Mouse (Mus musculus): ENCODE measurements around the gene Zfp867. TPM values are rescaled to one million over a fixed set of nuclear protein-coding genes. Genes with fewer than 3 reads are reported as not detected.
A peak's percentile ranks its signal among the peaks of the same experiment; 100 is the strongest.

Zfp867 gene
- polyA plus RNA-seq, 1 experiment from 2014 or later, result 10.5 TPM

DNA sequence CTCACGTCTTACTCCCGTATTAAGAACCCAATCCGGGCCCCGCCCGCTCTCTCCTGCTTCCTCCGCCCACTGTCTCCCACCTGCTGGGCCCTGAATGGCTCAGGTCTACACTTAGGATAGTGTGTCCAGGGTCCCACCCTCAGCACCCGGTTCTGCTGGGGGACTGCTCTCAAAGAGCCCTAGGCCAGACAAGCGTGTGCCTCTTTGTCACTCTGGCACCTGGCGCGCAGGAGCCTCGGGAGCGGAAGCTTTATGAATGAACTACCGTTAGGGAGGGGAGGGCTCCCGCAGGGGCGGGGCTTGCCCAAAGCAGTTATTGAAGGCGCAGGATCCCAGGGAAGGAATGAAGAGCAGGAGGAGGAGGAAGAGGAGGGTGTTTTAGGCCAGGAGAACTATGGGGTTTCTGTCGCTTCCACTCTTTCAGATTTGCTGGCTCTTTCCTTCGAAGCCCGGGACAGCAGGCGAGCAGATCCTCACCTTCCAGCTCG, 33.1 kb upstream of the Zfp867 start:
- Histone ChIP-seq H3K4me2 (peak overlapping the region; percentile 95), H3K4me1 (peaks cover 24% of the 10 kb centered on the region), H3K27me3 (no peaks in the 10 kb centered on the region), H3K27ac (peak overlapping the region; percentile 97), H3K9me3 (no peaks in the 10 kb centered on the region), H3K36me3 (peaks cover 59% of the 10 kb centered on the region), H3K4me3 (peak overlapping the region; percentile 87), H3K9ac (peak overlapping the region; percentile 97)
- ATAC-seq (ENCODE audit: insufficient number of reproducible peaks, insufficient read depth, low FRiP score, low TSS enrichment, low read depth), result peak; percentile 34; the same call in 1 of the 2 replicates
- under 1% methylated on average over 21 of the region's 21 CpGs for WGBS

DNA sequence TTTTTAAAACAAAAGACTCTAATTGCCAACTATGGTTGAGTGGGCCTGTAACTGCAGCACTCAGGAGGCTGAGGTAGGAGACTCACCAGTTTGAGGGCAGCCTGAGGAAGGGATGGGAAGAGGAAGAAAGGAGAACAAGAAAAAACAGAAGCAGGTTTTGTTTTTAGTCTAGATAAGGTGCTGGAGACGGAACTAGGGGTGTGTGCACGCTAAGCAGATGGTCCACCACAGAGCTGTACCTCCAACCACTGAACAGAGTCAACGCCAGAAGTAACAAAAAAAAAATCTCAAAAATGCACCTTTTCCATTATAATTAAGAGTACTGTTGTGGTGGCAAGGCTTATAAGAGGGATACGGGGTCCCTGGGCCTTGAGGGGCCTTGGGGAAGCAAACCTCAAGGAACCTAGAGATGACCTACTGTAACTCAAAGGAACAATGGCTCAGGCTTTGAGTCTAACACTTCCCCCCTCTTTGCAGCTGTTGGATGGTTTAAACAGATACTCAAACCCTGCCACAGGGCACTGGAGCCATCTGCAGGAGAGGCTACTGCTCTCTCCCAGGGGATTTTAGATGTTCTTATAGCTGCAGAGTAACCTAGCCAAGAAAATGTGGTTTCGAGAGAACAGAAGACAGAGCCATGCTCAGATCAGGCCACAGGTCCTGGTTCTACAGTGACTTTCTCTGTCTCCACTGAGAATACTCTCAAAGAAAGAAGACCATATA, 29.9 kb upstream of the Zfp867 start:
- Histone ChIP-seq H3K36me3 (peaks cover 73% of the 10 kb centered on the region), H3K9ac (no peak overlapping the region), H3K4me2 (no peak overlapping the region)

DNA sequence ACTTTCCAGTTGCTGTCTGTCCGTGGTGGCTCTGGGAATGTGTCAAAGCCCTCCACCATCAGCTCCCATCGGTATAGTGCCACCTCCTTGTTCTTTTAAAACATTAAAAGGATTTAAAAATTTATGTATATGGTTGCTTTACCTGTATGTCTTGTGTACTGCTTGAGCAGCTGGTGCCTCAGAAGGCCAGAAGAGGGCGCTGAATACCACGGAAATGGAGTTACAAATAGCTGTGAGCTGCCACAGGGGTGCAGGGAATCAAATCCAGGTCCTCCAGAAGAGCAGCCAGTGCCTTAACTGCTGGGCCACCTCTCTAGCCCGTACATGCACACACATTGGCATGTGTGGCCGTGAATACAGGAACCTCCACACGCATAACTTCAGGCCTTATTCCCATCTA, 25.5 kb upstream of the Zfp867 start:
- no peak for ATAC-seq (ENCODE audit: insufficient number of reproducible peaks, insufficient read depth, low FRiP score, low TSS enrichment, low read depth)
- 89% methylated on average over 7 of the region's 7 CpGs for WGBS
- Histone ChIP-seq H3K4me3 (no peak overlapping the region), H3K4me2 (no peak overlapping the region), H3K9ac (no peak overlapping the region), H3K27me3 (no peaks in the 10 kb centered on the region), H3K36me3 (peaks cover 99% of the 10 kb centered on the region), H3K4me1 (no peaks in the 10 kb centered on the region), H3K9me3 (no peaks in the 10 kb centered on the region), H3K27ac (no peak overlapping the region)

More for the DNA sequence above, 29.9 kb upstream of the Zfp867 start:
- Histone ChIP-seq H3K4me3 (no peak overlapping the region), H3K27ac (no peak overlapping the region), H3K4me1 (peaks cover 14% of the 10 kb centered on the region), H3K27me3 (no peaks in the 10 kb centered on the region), H3K9me3 (no peaks in the 10 kb centered on the region)
- 92% methylated on average over 5 of the region's 5 CpGs for WGBS
- ATAC-seq (ENCODE audit: insufficient number of reproducible peaks, insufficient read depth, low FRiP score, low TSS enrichment, low read depth), result no peak

DNA sequence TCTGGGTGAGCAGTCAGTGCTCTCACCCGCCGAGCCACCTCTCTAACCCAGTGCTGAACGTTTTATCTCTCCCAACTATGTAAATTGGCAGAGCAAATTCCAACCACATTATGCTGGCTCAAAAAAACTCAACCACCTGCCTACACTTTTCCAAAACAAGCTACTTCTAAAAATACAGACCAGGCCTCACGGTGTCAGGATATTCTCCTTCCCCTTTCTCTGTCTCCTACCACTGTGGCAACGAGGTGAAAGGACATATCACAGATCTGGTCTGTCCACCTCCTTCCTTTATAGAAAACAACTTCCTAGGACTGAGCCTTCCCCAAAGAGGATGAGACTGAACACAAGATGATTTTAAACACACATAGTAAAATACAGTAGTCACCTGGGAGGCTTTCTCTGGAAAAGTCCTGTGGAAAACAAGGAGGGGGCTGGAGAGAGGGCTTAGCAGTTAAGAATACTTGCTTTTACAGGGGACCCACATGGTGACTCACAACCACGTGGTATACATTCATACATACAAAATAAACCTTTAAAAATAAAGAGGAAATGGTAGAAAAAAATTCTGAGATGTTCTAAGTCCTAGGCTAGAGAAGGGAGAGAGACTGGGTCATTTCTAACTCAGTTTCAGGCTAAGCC, 24.5 kb upstream of the Zfp867 start:
- H3K9me3 ChIP-seq, result no peaks in the 10 kb centered on the region
- 82% methylated on average over 6 of the region's 6 CpGs for WGBS
- H3K27ac ChIP-seq, result no peak overlapping the region
- H3K27me3 ChIP-seq, result no peaks in the 10 kb centered on the region
- ATAC-seq (ENCODE audit: insufficient number of reproducible peaks, insufficient read depth, low FRiP score, low TSS enrichment, low read depth), result no peak
- H3K36me3 ChIP-seq, result peaks cover 99% of the 10 kb centered on the region
- no peak overlapping the region for H3K4me3 ChIP-seq
- no peaks in the 10 kb centered on the region for H3K4me1 ChIP-seq
- no peak overlapping the region for H3K9ac ChIP-seq
- no peak overlapping the region for H3K4me2 ChIP-seq

DNA sequence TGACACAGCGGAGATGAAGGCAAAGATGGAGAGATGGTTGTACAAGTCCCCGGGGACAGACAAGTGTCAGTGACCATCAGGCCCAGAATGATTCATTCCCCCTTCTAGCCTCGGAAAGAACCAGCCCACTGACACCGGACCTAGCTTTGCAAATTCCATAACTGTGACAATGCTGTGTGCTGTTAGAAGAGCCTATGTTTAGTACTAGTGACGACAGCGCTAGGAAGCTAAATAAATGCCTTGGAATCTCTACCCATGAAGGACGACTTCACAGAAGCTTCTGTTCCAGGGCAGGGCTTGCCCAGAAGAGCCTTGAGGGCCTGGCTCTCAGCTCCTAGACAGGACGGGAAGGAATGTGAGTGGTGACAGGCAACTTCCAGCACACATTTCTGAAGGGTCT, 13.9 kb upstream of the Zfp867 start:
- H3K4me1 ChIP-seq, result no peaks in the 10 kb centered on the region
- H3K4me2 ChIP-seq, result no peak overlapping the region
- peaks cover 64% of the 10 kb centered on the region for H3K36me3 ChIP-seq
- H3K27ac ChIP-seq, result no peak overlapping the region
- WGBS, result 82% methylated on average over 8 of the region's 8 CpGs
- H3K9me3 ChIP-seq, result no peaks in the 10 kb centered on the region
- H3K27me3 ChIP-seq, result no peaks in the 10 kb centered on the region
- no peak overlapping the region for H3K4me3 ChIP-seq
- H3K9ac ChIP-seq, result no peak overlapping the region
- ATAC-seq (ENCODE audit: insufficient number of reproducible peaks, insufficient read depth, low FRiP score, low TSS enrichment, low read depth), result no peak

DNA sequence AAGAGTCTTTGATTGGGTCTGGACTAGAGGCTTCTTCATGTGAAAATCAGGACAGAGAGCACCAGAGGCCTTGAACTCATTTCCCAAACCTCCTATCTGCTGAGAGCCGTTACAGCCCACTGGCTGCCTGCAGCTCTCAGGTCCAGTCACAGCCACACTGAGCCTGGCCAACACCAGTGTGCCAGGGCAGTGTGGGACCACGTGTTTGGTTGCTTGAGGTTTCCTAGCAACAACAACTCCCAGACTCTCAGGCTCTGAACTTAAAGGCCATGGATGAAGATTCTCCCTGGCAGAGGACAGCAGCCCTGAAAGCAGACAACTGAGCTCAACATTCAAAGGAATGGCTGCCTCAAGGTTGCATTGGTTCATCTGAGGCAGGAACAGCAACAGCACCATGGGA, 13.4 kb upstream of the Zfp867 start:
- H3K4me3 ChIP-seq, result no peak overlapping the region
- peaks cover 58% of the 10 kb centered on the region for H3K36me3 ChIP-seq
- H3K4me1 ChIP-seq, result no peaks in the 10 kb centered on the region
- ATAC-seq (ENCODE audit: insufficient number of reproducible peaks, insufficient read depth, low FRiP score, low TSS enrichment, low read depth), result no peak
- no peak overlapping the region for H3K4me2 ChIP-seq
- no peak overlapping the region for H3K9ac ChIP-seq
- H3K27me3 ChIP-seq, result no peaks in the 10 kb centered on the region
- WGBS, result 61% methylated on average over 2 of the region's 2 CpGs
- H3K27ac ChIP-seq, result no peak overlapping the region
- H3K9me3 ChIP-seq, result no peaks in the 10 kb centered on the region

DNA sequence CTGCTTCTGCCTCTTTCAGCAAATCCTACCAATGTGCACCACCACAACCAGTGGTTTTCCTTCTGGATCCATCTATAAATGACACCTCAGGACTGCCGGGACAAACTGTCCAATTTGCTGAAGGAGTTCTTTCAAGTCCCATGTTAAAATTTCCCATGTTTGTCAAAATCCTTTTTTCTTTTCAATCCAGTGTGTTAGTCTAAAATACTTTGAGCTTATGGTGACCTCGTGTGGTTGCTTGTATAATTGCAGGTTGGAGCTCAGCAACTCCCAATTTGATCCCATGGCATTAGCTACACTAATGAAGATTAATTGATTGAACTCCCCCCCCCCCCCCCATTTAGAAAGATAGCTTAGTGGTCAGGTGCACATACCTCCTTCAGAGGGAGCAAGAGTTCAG, 10.9 kb upstream of the Zfp867 start:
- H3K27ac ChIP-seq, result no peak overlapping the region
- H3K4me2 ChIP-seq, result no peak overlapping the region
- no peaks in the 10 kb centered on the region for H3K27me3 ChIP-seq
- no peak overlapping the region for H3K4me3 ChIP-seq
- no peak for ATAC-seq (ENCODE audit: insufficient number of reproducible peaks, insufficient read depth, low FRiP score, low TSS enrichment, low read depth)
- H3K4me1 ChIP-seq, result no peaks in the 10 kb centered on the region
- peaks cover 35% of the 10 kb centered on the region for H3K36me3 ChIP-seq
- no peak overlapping the region for H3K9ac ChIP-seq
- no peaks in the 10 kb centered on the region for H3K9me3 ChIP-seq
- WGBS, result 4% methylated on average over 2 of the region's 2 CpGs

DNA sequence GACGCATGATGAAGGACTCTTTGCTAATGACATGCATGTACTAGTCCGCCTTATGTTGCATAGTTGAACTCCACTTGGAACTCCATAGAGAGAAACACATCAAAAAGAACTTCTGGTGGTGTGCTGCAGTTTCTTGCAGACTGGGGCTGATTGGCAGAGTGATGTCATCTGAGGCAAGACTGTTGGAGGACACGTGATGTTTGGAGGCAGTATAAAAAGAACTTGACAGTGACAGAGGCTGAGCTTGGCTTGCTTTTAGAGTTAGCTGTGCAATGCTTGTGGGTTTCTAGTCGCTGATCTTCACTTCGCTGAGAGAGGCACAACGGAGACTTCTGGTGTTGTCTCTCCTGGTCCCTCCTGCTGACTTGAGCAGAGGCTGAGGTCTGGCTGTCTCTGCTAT, 5.0 kb upstream of the Zfp867 start:
- no peak overlapping the region for H3K4me2 ChIP-seq
- no peaks in the 10 kb centered on the region for H3K36me3 ChIP-seq
- H3K9me3 ChIP-seq, result no peaks in the 10 kb centered on the region
- no peaks in the 10 kb centered on the region for H3K27me3 ChIP-seq
- H3K4me3 ChIP-seq, result no peak overlapping the region
- no peak for ATAC-seq (ENCODE audit: insufficient number of reproducible peaks, insufficient read depth, low FRiP score, low TSS enrichment, low read depth)
- H3K9ac ChIP-seq, result no peak overlapping the region
- no peak overlapping the region for H3K27ac ChIP-seq
- 57% methylated on average over 6 of the region's 6 CpGs for WGBS
- H3K4me1 ChIP-seq, result no peaks in the 10 kb centered on the region

DNA sequence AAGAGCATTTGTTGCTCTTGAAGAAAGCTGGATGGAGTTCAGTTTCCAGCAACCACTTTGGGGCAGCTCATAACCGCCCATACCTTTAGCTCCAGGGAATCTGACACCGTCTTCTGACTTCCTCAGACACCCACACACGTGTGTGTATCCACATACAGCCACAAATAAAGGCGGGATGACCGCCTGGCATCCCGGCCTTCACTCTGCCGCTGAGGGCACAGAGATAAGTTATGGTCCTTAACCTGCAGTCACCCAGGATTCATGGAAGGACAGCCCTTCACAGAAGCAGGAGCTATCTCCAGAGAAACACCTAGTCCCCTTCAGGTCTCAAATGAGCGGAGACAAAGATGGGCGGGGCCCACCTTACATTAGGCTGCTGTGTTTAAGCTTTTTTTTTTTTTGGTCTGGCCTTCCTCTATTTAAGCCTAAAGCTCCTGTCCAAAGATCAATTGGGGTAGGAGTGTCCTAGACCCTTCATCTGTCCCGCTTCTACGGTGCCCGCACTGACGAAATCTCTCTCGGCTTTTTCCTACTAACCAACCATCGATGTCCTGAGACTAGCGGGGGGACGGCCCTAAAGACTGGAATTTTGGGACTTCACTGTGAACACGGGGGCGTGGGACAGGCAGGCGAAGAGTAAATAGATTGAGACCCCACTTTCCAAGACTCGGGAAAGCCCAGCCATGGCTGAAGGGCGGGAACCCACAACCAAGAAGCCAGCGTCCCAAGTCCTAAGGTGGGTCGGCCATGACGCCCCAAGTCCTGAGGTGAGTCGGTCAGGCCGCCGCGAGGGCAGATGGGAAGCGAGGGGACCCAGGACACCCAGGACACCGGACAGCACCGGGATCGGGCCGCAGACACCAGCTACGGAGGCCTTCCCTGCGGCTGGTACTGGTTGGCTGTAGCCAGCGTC, 605 bp downstream of the Zfp867 start:
- H3K4me3 ChIP-seq, result peak overlapping the region; percentile 82
- ATAC-seq (ENCODE audit: insufficient number of reproducible peaks, insufficient read depth, low FRiP score, low TSS enrichment, low read depth), result peak; percentile 62; the same call in 1 of the 2 replicates
- peak overlapping the region; percentile 97 for H3K9ac ChIP-seq
- no peaks in the 10 kb centered on the region for H3K9me3 ChIP-seq
- peak overlapping the region; percentile 75 for H3K27ac ChIP-seq
- peaks cover 6% of the 10 kb centered on the region; the same call in 1 of the 2 replicates for H3K36me3 ChIP-seq
- H3K4me2 ChIP-seq, result peak overlapping the region; percentile 82
- 6% methylated on average over 37 of the region's 37 CpGs for WGBS
- H3K4me1 ChIP-seq, result peaks cover 8% of the 10 kb centered on the region
- no peaks in the 10 kb centered on the region for H3K27me3 ChIP-seq

DNA sequence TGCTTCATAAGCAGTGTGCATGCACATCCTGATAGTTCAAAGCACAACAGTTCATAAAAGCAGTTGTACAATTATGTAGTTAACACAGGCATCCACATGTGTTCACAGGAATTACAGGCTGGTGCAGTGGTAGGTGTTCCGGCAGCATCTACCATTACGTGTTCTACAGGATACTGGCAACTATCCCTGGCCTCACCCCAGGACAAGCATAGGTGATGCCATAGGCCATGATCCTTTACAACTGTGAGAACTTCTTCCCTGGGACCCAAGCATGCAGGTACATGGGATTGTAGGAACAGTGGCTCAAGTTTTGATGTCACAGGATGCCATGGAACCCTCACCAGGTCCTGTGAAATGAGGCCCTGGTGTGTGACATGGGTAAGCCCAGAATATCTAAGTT, 11.8 kb downstream of the Zfp867 start:
- peaks cover 11% of the 10 kb centered on the region for H3K4me1 ChIP-seq
- H3K27me3 ChIP-seq, result no peaks in the 10 kb centered on the region
- no peak overlapping the region for H3K27ac ChIP-seq
- no peak for ATAC-seq (ENCODE audit: insufficient number of reproducible peaks, insufficient read depth, low FRiP score, low TSS enrichment, low read depth)
- H3K4me3 ChIP-seq, result no peak overlapping the region
- H3K9me3 ChIP-seq, result peaks cover 17% of the 10 kb centered on the region
- no peak overlapping the region for H3K4me2 ChIP-seq
- no peak overlapping the region for H3K9ac ChIP-seq
- 94% methylated on average over 2 of the region's 2 CpGs for WGBS
- peaks cover 76% of the 10 kb centered on the region for H3K36me3 ChIP-seq

DNA sequence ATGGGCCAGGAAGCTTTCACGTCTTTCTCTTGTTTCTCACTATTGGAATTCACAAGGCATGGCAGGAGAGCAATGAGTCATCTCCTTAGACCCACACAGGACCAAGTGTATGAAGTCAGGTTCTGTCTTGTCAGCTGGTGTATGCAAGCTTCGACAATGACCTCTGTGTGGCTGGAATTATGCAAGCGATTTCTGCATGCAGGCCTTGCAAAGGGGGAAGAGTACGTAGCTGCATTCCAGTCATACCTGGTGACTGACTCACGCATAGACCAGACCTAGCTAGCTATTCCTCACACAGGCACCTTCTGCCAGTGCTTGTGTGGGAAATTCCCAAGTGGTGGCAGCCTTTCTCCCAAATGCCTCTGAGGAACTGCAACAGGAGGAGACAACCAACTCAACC, 13.3 kb downstream of the Zfp867 start:
- H3K4me3 ChIP-seq, result no peak overlapping the region
- ATAC-seq (ENCODE audit: insufficient number of reproducible peaks, insufficient read depth, low FRiP score, low TSS enrichment, low read depth), result peak; percentile 74
- H3K9me3 ChIP-seq, result peaks cover 11% of the 10 kb centered on the region
- H3K27ac ChIP-seq, result peak overlapping the region; percentile 62
- 33% methylated on average over 5 of the region's 5 CpGs for WGBS
- peaks cover 78% of the 10 kb centered on the region for H3K36me3 ChIP-seq
- H3K27me3 ChIP-seq, result no peaks in the 10 kb centered on the region
- no peak overlapping the region for H3K4me2 ChIP-seq
- peaks cover 11% of the 10 kb centered on the region for H3K4me1 ChIP-seq
- no peak overlapping the region for H3K9ac ChIP-seq
